Mouse (Mus musculus): ENCODE measurements around the gene Ccdc57. TPM values are rescaled to one million over a fixed set of nuclear protein-coding genes. Genes with fewer than 3 reads are reported as not detected.

Ccdc57 gene
- polyA plus RNA-seq, 1 experiment from 2014 or later = 1.6 TPM

DNA sequence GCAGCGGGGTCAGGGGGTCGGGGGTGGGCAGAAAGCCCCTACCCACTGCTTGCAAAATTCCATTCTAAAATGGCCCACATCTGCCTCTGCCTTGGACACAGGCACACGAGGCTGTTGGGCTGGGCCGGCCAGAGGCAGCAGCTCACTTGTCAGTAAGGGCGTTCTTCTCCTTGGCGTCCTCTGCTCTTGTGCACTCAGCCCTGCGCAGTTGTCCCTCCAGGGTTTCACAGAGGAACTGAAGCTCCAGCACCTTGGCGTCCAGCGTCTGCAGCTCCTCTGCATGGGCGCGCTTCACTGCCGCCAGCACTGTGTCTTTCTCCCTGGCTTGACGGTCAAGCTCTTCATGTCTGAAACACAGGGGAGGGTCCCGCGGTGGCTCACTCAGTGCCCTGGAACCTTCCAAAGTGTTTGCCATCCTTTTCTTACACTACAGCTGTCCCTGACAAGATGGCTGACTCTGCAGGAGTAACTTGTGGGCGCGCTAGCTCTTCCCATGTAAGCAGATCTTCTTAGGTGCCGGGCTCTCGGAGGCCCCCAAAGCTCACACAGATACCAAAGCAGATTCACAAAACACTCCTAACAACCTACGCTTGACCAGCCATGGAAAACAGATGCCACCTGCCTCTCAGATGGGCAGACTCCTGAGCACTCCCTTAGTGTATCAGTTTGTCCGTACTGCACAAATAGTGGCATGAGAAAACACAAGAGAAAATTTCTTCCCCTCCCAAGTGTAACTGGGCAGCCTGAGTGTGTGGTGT is 30.8 kb downstream of the Ccdc57 start:
- Histone ChIP-seq H3K36me3 (ENCODE audit: control insufficient read depth, insufficient read depth) (no peaks in the 10 kb centered on the region), H3K4me3 (ENCODE audit: low read depth, low read length) (no peak overlapping the region), H3K9me3 (replicated peaks; ENCODE audit: control insufficient read depth, low read length) (no peaks in the 10 kb centered on the region), H3K27ac (ENCODE audit: low read length) (peak overlapping the region; percentile 54), H3K9ac (ENCODE audit: low read depth, low read length) (no peak overlapping the region), H3K27me3 (ENCODE audit: control insufficient read depth, insufficient read depth, low read depth, low read length) (no peaks in the 10 kb centered on the region), H3K4me2 (ENCODE audit: low read depth, low read length) (peak overlapping the region; percentile 7; the same call in 1 of the 2 replicates), H3K4me1 (ENCODE audit: control insufficient read depth, low read depth, low read length) (peaks cover 35% of the 10 kb centered on the region)
- 85% methylated on average over 21 of the region's 21 CpGs for WGBS (ENCODE audit: insufficient replicate concordance)
- no peak for ATAC-seq (ENCODE audit: low read depth)

DNA sequence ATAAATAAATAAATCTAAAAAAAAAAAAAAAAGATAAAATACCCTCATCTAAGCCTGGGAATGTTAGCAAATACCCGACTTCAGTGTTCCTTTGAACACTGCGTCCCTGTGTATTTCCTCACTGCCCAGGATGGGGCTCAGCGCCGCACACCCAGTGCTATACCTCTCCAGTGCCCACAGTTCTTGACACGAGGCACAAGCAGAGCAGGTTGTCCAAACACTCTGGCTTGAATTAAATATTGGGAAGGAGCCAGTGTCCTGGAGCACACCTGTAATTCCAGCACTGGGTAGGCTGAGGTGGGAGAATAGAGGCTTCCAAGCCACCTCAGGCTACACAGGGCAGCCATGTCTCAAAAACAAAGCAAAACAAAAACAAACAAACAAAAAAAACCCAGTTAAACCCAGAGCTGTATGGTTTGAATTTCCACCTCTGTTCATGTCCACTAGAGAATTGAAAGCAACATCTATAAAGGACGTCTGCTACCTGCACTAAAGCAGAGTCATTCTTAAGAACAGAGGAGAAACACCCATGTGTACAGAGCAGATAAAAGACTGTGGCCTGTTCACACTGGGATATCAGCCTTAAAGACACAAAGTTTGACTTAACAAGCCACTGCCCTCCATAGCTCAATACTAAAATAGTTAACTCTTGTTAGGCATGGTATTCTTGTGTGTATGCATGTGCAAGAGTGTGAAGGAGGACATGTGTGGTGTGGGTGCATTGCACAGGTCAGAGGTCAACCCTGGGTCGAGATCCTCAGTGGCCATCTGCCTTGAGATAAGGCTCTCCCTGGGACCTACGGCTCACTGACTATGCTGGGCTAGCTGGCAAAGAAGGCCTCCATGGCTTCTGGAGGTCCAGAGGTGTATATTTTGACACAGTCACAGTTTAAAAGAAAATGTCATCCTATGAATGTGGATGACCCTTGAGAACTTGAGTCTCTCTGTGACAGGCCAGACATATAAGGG is 32.1 kb downstream of the Ccdc57 start:
- peak; percentile 84 for ATAC-seq (ENCODE audit: low read depth)
- Histone ChIP-seq H3K27me3 (ENCODE audit: control insufficient read depth, insufficient read depth, low read depth, low read length) (no peaks in the 10 kb centered on the region), H3K9ac (ENCODE audit: low read depth, low read length) (peak overlapping the region; percentile 30), H3K4me3 (ENCODE audit: low read depth, low read length) (peak overlapping the region; percentile 21), H3K27ac (ENCODE audit: low read length) (peak overlapping the region; percentile 92), H3K4me2 (ENCODE audit: low read depth, low read length) (peak overlapping the region; percentile 48), H3K36me3 (ENCODE audit: control insufficient read depth, insufficient read depth) (no peaks in the 10 kb centered on the region), H3K9me3 (replicated peaks; ENCODE audit: control insufficient read depth, low read length) (no peaks in the 10 kb centered on the region), H3K4me1 (ENCODE audit: control insufficient read depth, low read depth, low read length) (peaks cover 41% of the 10 kb centered on the region)
- WGBS (ENCODE audit: insufficient replicate concordance) = 52% methylated on average over 8 of the region's 8 CpGs

DNA sequence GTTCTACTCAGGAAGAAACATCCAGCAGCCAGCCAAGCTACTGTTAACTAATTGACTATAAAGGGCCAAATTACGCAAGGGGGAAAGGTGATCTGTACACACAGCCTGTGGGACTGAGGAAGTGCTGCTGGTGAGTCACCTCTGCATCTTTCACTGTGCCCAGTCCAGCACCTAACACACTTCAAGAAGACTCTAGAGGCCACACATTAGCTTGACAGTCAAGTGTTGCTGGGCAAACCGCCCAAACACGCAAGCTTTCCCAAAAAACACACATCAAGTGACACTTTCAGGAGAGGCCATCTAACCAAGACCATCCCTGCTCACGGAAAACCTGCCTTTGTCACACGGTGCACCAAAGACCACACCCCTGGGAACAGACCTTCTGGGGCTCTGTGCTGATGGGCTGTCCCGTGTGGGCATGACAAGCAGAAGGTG is 34.5 kb downstream of the Ccdc57 start:
- Histone ChIP-seq H3K9ac (ENCODE audit: low read depth, low read length) (no peak overlapping the region), H3K4me1 (ENCODE audit: control insufficient read depth, low read depth, low read length) (peaks cover 47% of the 10 kb centered on the region), H3K36me3 (ENCODE audit: control insufficient read depth, insufficient read depth) (no peaks in the 10 kb centered on the region), H3K4me3 (ENCODE audit: low read depth, low read length) (no peak overlapping the region), H3K27ac (ENCODE audit: low read length) (peak overlapping the region; percentile 60), H3K27me3 (ENCODE audit: control insufficient read depth, insufficient read depth, low read depth, low read length) (no peaks in the 10 kb centered on the region), H3K4me2 (ENCODE audit: low read depth, low read length) (no peak overlapping the region), H3K9me3 (replicated peaks; ENCODE audit: control insufficient read depth, low read length) (no peaks in the 10 kb centered on the region)
- 71% methylated on average over 6 of the region's 6 CpGs for WGBS (ENCODE audit: insufficient replicate concordance)
- peak; percentile 39; the same call in 1 of the 2 replicates for ATAC-seq (ENCODE audit: low read depth)

DNA sequence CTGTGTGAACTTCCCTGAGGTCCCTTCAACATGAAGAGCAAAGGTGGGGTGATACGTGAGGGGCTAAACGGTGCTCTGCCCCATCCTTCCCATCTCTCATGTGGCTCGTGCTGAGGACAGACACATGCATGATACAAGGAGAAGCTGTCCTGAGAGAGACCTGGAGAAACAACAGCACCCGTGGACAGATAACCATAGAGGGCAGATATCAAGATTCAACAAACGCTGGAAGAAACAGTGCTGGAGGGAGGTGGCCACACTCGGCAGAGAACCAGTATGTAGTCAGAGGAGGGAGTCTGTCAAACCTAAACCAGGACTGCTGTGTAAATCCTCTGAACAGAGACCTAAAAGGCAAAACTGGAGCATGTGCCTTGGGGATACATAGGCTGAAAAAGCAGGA is 37.2 kb downstream of the Ccdc57 start:
- H3K27me3 ChIP-seq (ENCODE audit: control insufficient read depth, insufficient read depth, low read depth, low read length) = no peaks in the 10 kb centered on the region
- H3K4me1 ChIP-seq (ENCODE audit: control insufficient read depth, low read depth, low read length) = peaks cover 26% of the 10 kb centered on the region
- no peaks in the 10 kb centered on the region for H3K36me3 ChIP-seq (ENCODE audit: control insufficient read depth, insufficient read depth)
- peak; percentile 76 for ATAC-seq (ENCODE audit: low read depth)
- 39% methylated on average over 6 of the region's 6 CpGs for WGBS (ENCODE audit: insufficient replicate concordance)
- H3K4me3 ChIP-seq (ENCODE audit: low read depth, low read length) = no peak overlapping the region
- H3K27ac ChIP-seq (ENCODE audit: low read length) = peak overlapping the region; percentile 48; the same call in 1 of the 2 replicates
- H3K9ac ChIP-seq (ENCODE audit: low read depth, low read length) = no peak overlapping the region
- no peaks in the 10 kb centered on the region for H3K9me3 ChIP-seq (replicated peaks; ENCODE audit: control insufficient read depth, low read length)
- no peak overlapping the region for H3K4me2 ChIP-seq (ENCODE audit: low read depth, low read length)

DNA sequence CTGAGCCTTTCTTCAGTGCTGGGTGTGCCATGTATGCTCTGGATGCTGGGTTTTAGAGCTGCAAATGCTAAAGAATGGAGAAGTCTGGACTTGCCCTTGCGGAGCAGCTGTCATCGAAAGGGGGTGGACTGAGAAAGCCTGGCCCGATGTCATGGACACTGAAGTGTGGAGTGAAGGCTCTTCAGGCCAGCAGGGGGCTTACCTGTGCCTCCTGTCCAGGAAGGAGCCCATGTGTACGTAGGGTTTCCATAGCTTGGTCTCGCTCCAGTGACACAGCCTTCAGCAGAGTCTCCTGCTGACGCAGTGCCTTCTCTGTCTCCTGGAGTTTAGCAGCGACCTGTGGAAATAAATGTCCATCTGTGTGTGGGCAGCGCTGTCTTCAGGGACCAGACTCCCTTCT is 38.3 kb downstream of the Ccdc57 start:
- Histone ChIP-seq H3K9ac (ENCODE audit: low read depth, low read length) (no peak overlapping the region), H3K36me3 (ENCODE audit: control insufficient read depth, insufficient read depth) (no peaks in the 10 kb centered on the region), H3K27me3 (ENCODE audit: control insufficient read depth, insufficient read depth, low read depth, low read length) (no peaks in the 10 kb centered on the region), H3K27ac (ENCODE audit: low read length) (no peak overlapping the region), H3K4me1 (ENCODE audit: control insufficient read depth, low read depth, low read length) (peaks cover 23% of the 10 kb centered on the region), H3K4me2 (ENCODE audit: low read depth, low read length) (no peak overlapping the region), H3K4me3 (ENCODE audit: low read depth, low read length) (no peak overlapping the region), H3K9me3 (replicated peaks; ENCODE audit: control insufficient read depth, low read length) (no peaks in the 10 kb centered on the region)
- ATAC-seq (ENCODE audit: low read depth) = no peak
- WGBS (ENCODE audit: insufficient replicate concordance) = 83% methylated on average over 8 of the region's 8 CpGs

- peaks cover 5% of the 10 kb centered on the region; the same call in 1 of the 2 replicates for H3K36me3 ChIP-seq (ENCODE audit: control insufficient read depth, insufficient read depth)
- no peak overlapping the region for H3K27ac ChIP-seq (ENCODE audit: low read length)
- H3K4me3 ChIP-seq (ENCODE audit: low read depth, low read length) = no peak overlapping the region
- no peaks in the 10 kb centered on the region for H3K27me3 ChIP-seq (ENCODE audit: control insufficient read depth, insufficient read depth, low read depth, low read length)
- 64% methylated on average over 3 of the region's 3 CpGs for WGBS (ENCODE audit: insufficient replicate concordance)
- H3K4me1 ChIP-seq (ENCODE audit: control insufficient read depth, low read depth, low read length) = no peaks in the 10 kb centered on the region
- ATAC-seq (ENCODE audit: low read depth) = no peak
- H3K9ac ChIP-seq (ENCODE audit: low read depth, low read length) = no peak overlapping the region
- H3K4me2 ChIP-seq (ENCODE audit: low read depth, low read length) = no peak overlapping the region
- H3K9me3 ChIP-seq (replicated peaks; ENCODE audit: control insufficient read depth, low read length) = peaks cover 5% of the 10 kb centered on the region
These were observed 43.5 kb downstream of the Ccdc57 start for GRCm38 (mm10) chr11:120889216-120889615.

GRCm38 (mm10) chr11:120888718-120889117 is 44.0 kb downstream of the Ccdc57 start:
- 70% methylated on average over 5 of the region's 5 CpGs for WGBS (ENCODE audit: insufficient replicate concordance)
- H3K9me3 ChIP-seq (replicated peaks; ENCODE audit: control insufficient read depth, low read length) = peaks cover 5% of the 10 kb centered on the region
- H3K4me1 ChIP-seq (ENCODE audit: control insufficient read depth, low read depth, low read length) = no peaks in the 10 kb centered on the region
- no peak overlapping the region for H3K4me2 ChIP-seq (ENCODE audit: low read depth, low read length)
- H3K9ac ChIP-seq (ENCODE audit: low read depth, low read length) = no peak overlapping the region
- ATAC-seq (ENCODE audit: low read depth) = no peak
- no peak overlapping the region for H3K27ac ChIP-seq (ENCODE audit: low read length)
- no peaks in the 10 kb centered on the region for H3K27me3 ChIP-seq (ENCODE audit: control insufficient read depth, insufficient read depth, low read depth, low read length)
- H3K36me3 ChIP-seq (ENCODE audit: control insufficient read depth, insufficient read depth) = peaks cover 5% of the 10 kb centered on the region; the same call in 1 of the 2 replicates
- H3K4me3 ChIP-seq (ENCODE audit: low read depth, low read length) = no peak overlapping the region

- H3K4me2 ChIP-seq (ENCODE audit: low read depth, low read length) = no peak overlapping the region
- peaks cover 5% of the 10 kb centered on the region; the same call in 1 of the 2 replicates for H3K36me3 ChIP-seq (ENCODE audit: control insufficient read depth, insufficient read depth)
- H3K9ac ChIP-seq (ENCODE audit: low read depth, low read length) = no peak overlapping the region
- H3K27me3 ChIP-seq (ENCODE audit: control insufficient read depth, insufficient read depth, low read depth, low read length) = no peaks in the 10 kb centered on the region
- ATAC-seq (ENCODE audit: low read depth) = no peak
- no peak overlapping the region for H3K27ac ChIP-seq (ENCODE audit: low read length)
- no peaks in the 10 kb centered on the region for H3K4me1 ChIP-seq (ENCODE audit: control insufficient read depth, low read depth, low read length)
- no peak overlapping the region for H3K4me3 ChIP-seq (ENCODE audit: low read depth, low read length)
- peaks cover 5% of the 10 kb centered on the region for H3K9me3 ChIP-seq (replicated peaks; ENCODE audit: control insufficient read depth, low read length)
- WGBS (ENCODE audit: insufficient replicate concordance) = 85% methylated on average over 5 of the region's 5 CpGs
These were observed 45.2 kb downstream of the Ccdc57 start for GRCm38 (mm10) chr11:120887502-120887901.

Measured in liver, embryonic 16.5 days (tissue).